Mouse (Mus musculus) thymus, adult 2 months (tissue): ENCODE results near the gene Iqcj. TPM values are rescaled to one million over a fixed set of nuclear protein-coding genes. Genes with fewer than 3 reads are reported as not detected.

Source experiments
- DNase-seq: peaks from one replicate; pipeline ENCODE4 v3.0.0; 2021
- H3K27ac ChIP-seq: fragments of 200-500 bp; 2 replicates; pipeline ENCODE4 v1.5.1; 2012; ENCODE audit warnings: low read length, control low read depth; ENCODE audit not compliant: control insufficient read depth, insufficient read depth
- H3K27me3 ChIP-seq: fragments of 200-500 bp; 2 replicates; pipeline ENCODE4 v1.6.1; 2012; ENCODE audit warnings: mild to moderate bottlenecking, low read length, moderate library complexity, mixed read lengths; ENCODE audit not compliant: control insufficient read depth, insufficient read depth
- H3K36me3 ChIP-seq: fragments of 200-500 bp; 2 replicates; pipeline ENCODE4 v1.6.1; 2012; ENCODE audit warnings: mild to moderate bottlenecking, low read length, moderate library complexity; ENCODE audit not compliant: control insufficient read depth, insufficient read depth
- H3K4me1 ChIP-seq: fragments of 200-500 bp; replicated peaks from 2 replicates; pipeline ENCODE4 v1.6.1; 2012; ENCODE audit warnings: low read length; ENCODE audit not compliant: control insufficient read depth, insufficient read depth
- H3K4me3 ChIP-seq: fragments of 200-500 bp; 2 replicates; pipeline ENCODE4 v1.5.1; 2012; ENCODE audit warnings: mild to moderate bottlenecking, low read length, control low read depth, moderate library complexity; ENCODE audit not compliant: control insufficient read depth, insufficient read depth
- CTCF ChIP-seq: fragments of 200-500 bp; IDR thresholded peaks from 2 replicates; pipeline ENCODE4 v1.5.1; 2012; ENCODE audit warnings: mild to moderate bottlenecking, control low read depth, low read length, moderate library complexity, borderline replicate concordance; ENCODE audit not compliant: control insufficient read depth, poor library complexity, insufficient read depth; ENCODE audit errors: extremely low read depth
- POLR2A ChIP-seq: fragments of 200-500 bp; IDR thresholded peaks from 2 replicates; pipeline ENCODE4 v1.6.1; 2012; ENCODE audit warnings: mild to moderate bottlenecking, low read length, control low read depth, moderate library complexity; ENCODE audit not compliant: control insufficient read depth, poor library complexity, insufficient read depth; ENCODE audit errors: extremely low read depth
- WGBS: fragments of 180-500 bp; shearing (Covaris S2); methylation state at CpG from one replicate; pipeline ENCODE4 v1.1.7; 2018; 5-methylcytosine and 5-hydroxymethylcytosine counted together
- polyA plus RNA-seq: library from polyadenylated mRNA; depleted of rRNA; stranded (reverse); fragments of >200 nt; gene quantifications from 2 replicates; pipeline ENCODE4 v1.2.3, GENCODE M21; 2012

The Iqcj gene
- polyA plus RNA-seq, 1 experiment, result 0.05 TPM

DNA sequence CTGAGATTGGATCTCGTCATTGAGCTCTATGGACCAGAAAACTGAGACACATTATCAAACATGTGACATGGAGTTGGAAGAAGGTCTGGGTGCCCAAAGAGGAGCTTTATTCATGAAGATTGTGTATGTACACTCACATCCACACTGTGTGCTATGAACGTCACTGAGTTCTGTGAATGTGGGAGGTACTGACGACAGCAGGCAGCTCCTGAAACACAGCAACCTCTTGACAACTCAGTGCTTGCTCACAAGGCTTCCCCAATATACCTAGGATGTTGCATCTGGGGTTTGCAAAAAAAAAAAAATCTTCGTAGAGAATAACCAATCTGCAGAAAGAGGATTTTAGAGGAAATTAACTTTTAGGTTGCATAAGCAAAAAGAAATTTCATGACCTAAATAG, 31.1 kb downstream of the Iqcj start:
- TF ChIP-seq CTCF (no peak), POLR2A (no peak)
- 86% methylated on average over 4 of the region's 4 CpGs for WGBS

DNA sequence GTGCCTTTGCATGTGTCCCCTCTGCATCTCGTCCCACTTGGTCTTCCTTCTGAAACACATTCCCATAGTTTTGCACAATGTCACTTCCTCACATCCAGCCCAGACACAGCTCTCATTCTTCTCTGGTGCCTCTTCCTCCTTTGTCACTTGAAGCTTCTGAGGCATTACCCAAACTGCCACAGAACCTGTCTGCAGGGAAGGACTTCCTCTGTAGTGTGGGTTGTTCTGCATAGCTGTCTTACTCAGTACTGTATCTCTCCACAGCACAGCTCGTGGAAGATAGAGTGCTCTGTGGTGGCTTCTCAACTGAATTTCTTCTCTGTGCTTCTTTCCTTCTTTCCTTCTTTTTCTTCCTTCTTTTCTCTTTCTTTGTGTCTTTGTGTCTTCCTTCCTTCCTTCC, 33.4 kb downstream of the Iqcj start:
- H3K27me3 ChIP-seq, result no peaks in the 10 kb centered on the region
- no peak for DNase-seq
- no peak overlapping the region for H3K4me3 ChIP-seq
- TF ChIP-seq CTCF (no peak), POLR2A (no peak)
- H3K36me3 ChIP-seq, result no peaks in the 10 kb centered on the region
- 16% methylated on average over 2 of the region's 2 CpGs for WGBS
- H3K27ac ChIP-seq, result no peak overlapping the region
- H3K4me1 ChIP-seq, result no peaks in the 10 kb centered on the region

More for the DNA sequence above, 31.1 kb downstream of the Iqcj start:
- H3K4me1 ChIP-seq, result no peaks in the 10 kb centered on the region
- no peak for DNase-seq
- no peak overlapping the region for H3K27ac ChIP-seq
- H3K27me3 ChIP-seq, result no peaks in the 10 kb centered on the region
- H3K36me3 ChIP-seq, result no peaks in the 10 kb centered on the region
- H3K4me3 ChIP-seq, result no peak overlapping the region

DNA sequence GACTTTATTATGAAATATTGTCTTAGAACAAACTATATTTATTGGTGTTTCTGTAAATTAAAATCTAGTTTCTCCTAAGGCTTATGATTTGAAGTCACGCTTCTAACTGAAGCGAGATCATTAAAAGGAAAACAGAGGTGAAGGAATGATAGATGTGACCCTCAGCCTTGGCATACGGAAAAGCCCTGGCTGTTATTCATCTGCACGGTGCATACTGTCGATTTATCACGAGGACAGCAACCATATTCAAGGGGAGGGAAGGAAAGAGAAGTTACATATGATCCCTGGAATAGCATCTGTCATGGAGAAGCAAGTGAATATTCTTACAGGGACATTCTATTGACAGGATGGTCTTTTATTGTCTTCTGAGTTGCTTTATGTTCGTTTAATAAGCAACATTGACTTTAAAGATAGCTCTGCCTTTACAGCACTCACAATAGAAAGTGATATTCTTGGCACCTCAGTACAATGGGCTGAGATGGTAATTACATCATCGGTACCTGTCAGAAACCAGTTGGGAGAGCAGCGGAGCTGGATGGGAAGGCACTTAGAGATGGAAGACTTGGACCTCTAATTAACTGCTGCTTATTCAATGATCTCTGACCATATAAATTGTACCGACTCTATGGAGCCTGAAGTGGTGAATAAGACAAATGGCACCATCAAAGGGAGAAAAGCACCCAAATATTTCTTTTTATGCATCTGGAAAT, 38.6 kb downstream of the Iqcj start:
- H3K36me3 ChIP-seq, result no peaks in the 10 kb centered on the region
- TF ChIP-seq POLR2A (no peak), CTCF (no peak)
- H3K4me1 ChIP-seq, result no peaks in the 10 kb centered on the region
- no peak for DNase-seq
- no peaks in the 10 kb centered on the region for H3K27me3 ChIP-seq
- H3K4me3 ChIP-seq, result no peak overlapping the region
- 92% methylated on average over 10 of the region's 10 CpGs for WGBS
- no peak overlapping the region for H3K27ac ChIP-seq

- Histone ChIP-seq H3K27ac (no peak overlapping the region), H3K4me1 (no peaks in the 10 kb centered on the region), H3K27me3 (no peaks in the 10 kb centered on the region), H3K4me3 (no peak overlapping the region), H3K36me3 (no peaks in the 10 kb centered on the region)
- 97% methylated on average over 8 of the region's 8 CpGs for WGBS
- DNase-seq, result no peak
- TF ChIP-seq POLR2A, result no peak
- TF ChIP-seq CTCF, result no peak
Observed at GRCm38 (mm10) chr3:67931181-67931580, 39.2 kb downstream of the Iqcj start.

DNA sequence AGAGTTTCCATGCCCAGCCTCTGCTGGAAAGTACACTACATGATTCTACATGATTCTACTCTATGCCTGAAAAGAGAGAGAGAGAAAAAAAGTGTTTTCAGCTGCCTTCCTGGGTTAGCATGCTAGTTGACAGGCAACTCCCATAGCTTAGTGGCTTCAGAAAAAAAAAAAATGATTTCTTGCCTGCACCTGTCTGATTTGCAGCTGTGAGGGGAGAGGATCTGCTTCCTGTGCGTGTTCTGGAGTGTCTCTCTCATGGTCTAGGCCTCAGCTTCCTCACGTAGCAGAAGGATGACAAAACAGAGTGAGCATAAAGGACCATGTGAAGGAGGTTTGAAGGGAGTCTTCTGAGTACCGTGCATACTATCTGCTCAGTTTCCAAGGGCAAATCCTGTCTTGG, 39.9 kb downstream of the Iqcj start:
- H3K4me1 ChIP-seq, result no peaks in the 10 kb centered on the region
- TF ChIP-seq CTCF (no peak), POLR2A (no peak)
- no peak for DNase-seq
- no peak overlapping the region; the same call in 1 of the 2 replicates for H3K27ac ChIP-seq
- no peaks in the 10 kb centered on the region for H3K27me3 ChIP-seq
- no peaks in the 10 kb centered on the region for H3K36me3 ChIP-seq
- no peak overlapping the region for H3K4me3 ChIP-seq
- WGBS, result 59% methylated on average over 3 of the region's 3 CpGs

DNA sequence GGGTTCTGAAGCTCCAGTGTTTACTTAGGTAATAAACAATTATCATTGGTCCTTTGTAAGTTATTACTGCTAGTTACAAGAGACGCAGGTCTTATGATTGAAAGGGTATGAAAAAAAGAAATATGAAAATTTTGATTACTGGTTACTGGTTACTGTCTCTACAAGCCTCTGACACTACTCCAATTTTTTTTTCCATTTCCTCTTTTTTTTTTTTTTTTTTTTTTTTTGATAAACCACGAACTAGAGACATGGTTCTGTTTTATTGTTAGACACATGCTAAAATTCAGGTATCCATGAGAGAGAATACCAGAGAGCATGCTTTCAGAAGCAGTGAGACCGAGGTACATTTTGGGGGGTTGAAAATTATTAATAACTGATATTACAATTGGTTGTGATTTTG, 43.8 kb downstream of the Iqcj start:
- Histone ChIP-seq H3K36me3 (no peaks in the 10 kb centered on the region), H3K4me3 (no peak overlapping the region), H3K27ac (no peak overlapping the region), H3K27me3 (no peaks in the 10 kb centered on the region), H3K4me1 (no peaks in the 10 kb centered on the region)
- 63% methylated on average over 3 of the region's 3 CpGs for WGBS
- TF ChIP-seq CTCF, result no peak
- TF ChIP-seq POLR2A, result no peak
- DNase-seq, result no peak

GRCm38 (mm10) chr3:67947000-67947399, 55.0 kb downstream of the Iqcj start:
- Histone ChIP-seq H3K4me3 (no peak overlapping the region), H3K27ac (no peak overlapping the region), H3K27me3 (no peaks in the 10 kb centered on the region), H3K36me3 (no peaks in the 10 kb centered on the region), H3K4me1 (no peaks in the 10 kb centered on the region)
- 84% methylated on average over 2 of the region's 2 CpGs for WGBS
- no peak for TF ChIP-seq CTCF
- no peak for TF ChIP-seq POLR2A
- DNase-seq, result no peak
